Mouse (Mus musculus) common myeloid progenitor, adult 5-6 weeks (primary cell): Measurements from ENCODE around the gene Pkig. TPM values are rescaled to one million over a fixed set of nuclear protein-coding genes. Genes with fewer than 3 reads are reported as not detected.
"Not testable (repeated sequence)": the region's sequence is repeated elsewhere in the genome, so short reads cannot be mapped to it uniquely, and the experiment has no call there.

Experiments
- ATAC-seq: replicated peaks from 2 replicates; pipeline ENCODE4 v1.8.0; 2016; ENCODE audit warnings: low read depth, mild to moderate bottlenecking, moderate TSS enrichment, inconsistent platforms; ENCODE audit not compliant: poor library complexity, severe bottlenecking
- total RNA-seq: library from RNA; stranded (forward); fragments of 200-1000, 187-1606 nt; gene quantifications from 2 replicates; pipeline ENCODE4 v1.2.3, GENCODE M21; 2017

Gene Pkig
- total RNA-seq, 1 experiment from 2014 or later = 44.8 TPM

- peak; percentile 58 for ATAC-seq
These were observed 15.3 kb upstream of the Pkig start for GRCm38 (mm10) chr2:163642685-163643575.

DNA sequence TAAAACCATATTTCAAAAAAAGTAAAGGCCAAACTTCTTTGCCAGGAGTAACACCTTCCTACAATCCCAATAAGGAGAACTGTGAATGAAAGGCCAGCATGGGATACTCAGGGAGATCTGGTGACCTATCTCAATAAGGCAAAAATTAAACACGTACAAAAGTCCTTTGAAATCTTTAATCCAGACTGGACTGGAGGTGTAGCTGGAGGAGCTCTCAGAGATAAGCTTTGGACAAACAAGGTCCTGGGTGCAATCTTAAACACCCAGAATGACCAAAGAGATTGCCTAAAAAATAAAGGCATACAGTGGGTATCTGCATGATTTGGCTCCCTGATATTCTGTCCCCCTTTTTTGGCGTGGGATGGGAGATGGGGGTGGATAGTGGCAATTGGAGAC is 14.6 kb upstream of the Pkig start:
- ATAC-seq = no peak

DNA sequence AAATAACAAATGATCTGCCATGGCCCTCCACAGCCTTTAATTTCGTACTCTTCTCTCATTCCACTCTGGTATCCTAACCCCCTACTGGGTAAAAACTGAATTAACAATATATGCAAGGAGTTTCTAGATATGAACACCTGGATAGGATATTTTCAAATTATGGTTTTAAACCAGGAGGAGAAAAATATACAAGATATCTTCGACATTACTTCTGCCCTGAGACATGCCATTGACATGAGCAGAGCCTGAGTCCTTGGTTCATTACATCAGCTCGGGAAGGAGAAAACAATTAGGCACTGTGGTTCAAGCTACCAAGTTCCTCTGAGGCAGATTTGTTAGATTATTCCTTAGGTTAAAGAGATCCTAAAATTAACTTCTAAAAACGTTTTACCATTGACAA is 14.1 kb upstream of the Pkig start:
- ATAC-seq = no peak

DNA sequence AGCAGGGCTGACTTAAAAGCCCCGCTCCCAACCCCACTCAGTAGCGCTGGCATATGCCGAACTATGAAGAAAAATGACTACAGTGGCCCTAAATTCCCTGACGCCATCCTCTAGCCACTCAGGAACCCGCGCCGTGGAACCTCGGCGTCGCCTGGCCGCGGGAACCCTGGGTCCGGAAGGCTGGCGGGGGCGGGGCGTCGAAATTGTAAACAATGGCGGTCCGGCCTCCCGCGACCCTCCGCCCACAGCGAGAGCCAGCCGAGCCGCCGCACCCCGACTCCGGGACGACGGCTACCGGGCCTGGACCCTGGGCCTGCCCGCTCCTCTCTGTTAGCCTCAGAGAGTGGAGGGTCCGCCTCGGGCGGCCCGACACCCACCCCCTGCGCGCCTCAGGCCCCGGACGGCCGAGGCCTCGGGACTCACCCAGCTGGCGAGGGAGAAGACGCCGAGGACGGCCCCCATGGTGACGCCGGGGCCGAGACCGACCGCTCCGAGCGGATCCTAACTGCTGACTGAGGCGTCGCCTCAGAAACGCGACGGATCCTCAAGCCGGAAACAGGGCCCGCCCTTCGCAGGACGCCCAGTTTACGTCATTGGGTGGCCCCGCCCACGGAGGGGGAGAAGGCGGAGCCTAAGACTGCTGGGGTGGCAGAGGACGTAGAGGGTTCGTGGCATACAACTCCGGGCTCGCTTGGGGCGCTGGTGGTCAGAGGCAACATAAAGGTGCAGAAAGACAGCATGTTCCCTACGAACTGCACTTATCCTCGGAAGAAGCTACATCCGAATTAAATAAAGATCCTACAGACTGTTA is 13.4 kb upstream of the Pkig start, which contains the start of gene Serinc3:
Gene Serinc3, minus strand, starts transcription at position 557 of the 811 bp plus-strand sequence.
- peak; percentile 77 for ATAC-seq

DNA sequence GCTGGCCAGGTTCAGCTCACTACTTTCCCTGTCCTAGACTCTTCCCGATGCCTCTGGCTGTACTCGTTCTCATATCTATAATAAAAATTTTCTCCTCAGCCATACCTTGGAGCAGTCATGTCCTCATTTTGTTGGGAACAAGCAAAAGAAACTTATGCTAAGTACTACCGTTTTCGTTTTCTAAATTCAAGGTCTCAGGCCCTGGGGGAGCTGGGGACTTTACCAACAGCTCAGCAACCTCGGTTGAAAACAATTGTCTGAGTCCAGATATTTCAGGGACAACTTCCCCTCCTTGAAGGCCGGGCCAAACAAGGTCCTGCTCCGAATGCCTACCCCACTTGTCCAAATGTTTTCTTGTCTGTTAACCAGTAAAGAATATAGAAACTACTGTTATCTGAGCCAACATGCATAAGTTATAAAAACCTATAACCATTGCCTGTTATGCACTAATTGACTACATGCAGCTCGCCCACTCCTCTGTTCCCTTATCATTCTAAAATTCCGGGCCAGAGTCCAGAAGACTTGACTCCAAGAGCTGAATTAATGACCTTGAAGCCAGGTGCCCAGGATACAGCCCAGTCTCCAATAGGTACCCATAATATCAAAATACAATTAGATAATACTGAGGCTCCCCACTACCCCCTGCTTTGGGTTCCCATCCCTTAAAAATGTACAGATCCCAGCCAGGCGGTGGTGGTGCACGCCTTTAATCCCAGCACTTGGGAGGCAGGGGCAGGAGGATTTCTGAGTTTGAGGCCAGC is 12.3 kb upstream of the Pkig start:
- ATAC-seq = no peak

- ATAC-seq = no peak
These were observed 11.6 kb upstream of the Pkig start for GRCm38 (mm10) chr2:163646461-163647080.

- not testable (repeated sequence) for ATAC-seq
These were observed 2.5 kb upstream of the Pkig start for GRCm38 (mm10) chr2:163655699-163656098.

GRCm38 (mm10) chr2:163657486-163657885 is 700 bp upstream of the Pkig start:
- no peak for ATAC-seq

GRCm38 (mm10) chr2:163658941-163659340 is 755 bp downstream of the Pkig start:
- no peak for ATAC-seq

- no peak for ATAC-seq
These were observed 1.2 kb downstream of the Pkig start for GRCm38 (mm10) chr2:163659431-163659830.

GRCm38 (mm10) chr2:163660103-163660701 is 2.0 kb downstream of the Pkig start:
- peak; percentile 46 for ATAC-seq

DNA sequence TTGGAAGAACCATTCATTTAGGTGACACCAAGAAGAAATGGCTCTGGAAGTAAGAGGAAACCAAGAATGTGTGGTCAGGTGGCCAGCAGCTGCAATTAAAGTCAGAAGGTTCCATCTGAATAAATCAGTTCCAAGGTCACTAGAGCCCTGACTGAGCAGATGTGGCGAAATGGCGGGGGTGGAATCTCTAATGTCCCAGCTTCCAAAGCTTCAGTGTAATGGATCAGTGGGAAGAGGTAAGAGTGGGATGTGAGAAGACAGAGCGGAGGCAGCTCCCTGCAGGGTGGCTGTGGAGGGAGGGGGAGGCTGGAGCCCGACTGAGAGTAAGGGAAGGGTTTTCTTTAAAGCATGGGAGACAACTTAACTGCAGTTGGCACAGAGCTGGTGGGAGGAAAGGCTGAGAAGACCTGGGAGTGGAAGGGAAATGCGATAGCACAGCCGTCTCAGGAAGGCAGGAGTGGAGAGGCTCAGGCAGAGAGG is 3.2 kb downstream of the Pkig start:
- no peak for ATAC-seq

DNA sequence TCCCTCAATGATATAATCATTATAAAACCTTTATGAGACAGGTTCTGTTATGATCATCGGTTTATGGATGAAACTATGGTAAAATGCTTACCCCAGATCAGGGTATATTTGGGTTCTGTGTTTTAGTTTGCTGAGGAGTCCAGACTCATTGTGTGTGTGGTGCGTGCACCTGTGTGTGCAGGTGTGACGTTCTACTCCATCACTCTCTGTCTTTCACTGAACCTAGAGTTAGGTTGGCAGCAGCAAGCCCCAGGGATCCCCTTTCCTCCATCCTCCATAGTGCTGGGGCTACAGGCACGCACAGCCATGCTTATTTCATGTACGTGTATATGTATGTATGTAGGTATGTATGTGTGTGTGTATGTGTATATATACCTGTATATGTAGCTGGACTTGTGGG is 3.9 kb downstream of the Pkig start:
- no peak for ATAC-seq

GRCm38 (mm10) chr2:163662698-163663221 is 4.6 kb downstream of the Pkig start:
- peak; percentile 41 for ATAC-seq

DNA sequence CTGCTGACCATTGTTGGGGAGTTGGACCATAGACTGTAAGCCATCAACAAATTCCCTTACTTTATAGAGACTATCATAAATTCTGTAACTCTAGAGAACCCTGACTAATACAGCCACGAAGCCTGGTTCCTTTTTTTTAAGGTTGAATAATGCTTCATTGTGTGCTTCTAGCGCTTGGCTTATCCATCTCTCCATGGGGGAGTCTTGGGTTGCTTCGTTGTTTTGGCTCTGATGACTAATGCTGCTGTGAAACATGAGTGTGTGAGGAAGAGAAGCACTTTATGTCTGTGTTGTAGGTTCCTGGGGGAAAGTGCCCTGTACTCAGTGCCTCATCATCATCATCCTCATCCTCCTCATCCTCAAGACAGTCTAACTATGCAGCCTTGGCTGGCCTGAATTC is 5.7 kb downstream of the Pkig start:
- ATAC-seq = no peak

GRCm38 (mm10) chr2:163667045-163667444 is 8.9 kb downstream of the Pkig start:
- ATAC-seq = no peak

GRCm38 (mm10) chr2:163670872-163671594 is 12.8 kb downstream of the Pkig start:
- no peak for ATAC-seq

GRCm38 (mm10) chr2:163674397-163674796 is 16.2 kb downstream of the Pkig start:
- ATAC-seq = no peak
